Mouse (Mus musculus) right cerebral cortex, postnatal 36 days (tissue): Measurements from ENCODE around the gene Fam76a.
"Not testable (repeated sequence)": the region's sequence is repeated elsewhere in the genome, so short reads cannot be mapped to it uniquely, and the experiment has no call there.

Source experiments
- DNase-seq, 2 experiments: peaks; one replicate each; pipeline ENCODE4 v3.0.0; 2022; ENCODE audit warnings: low spot score in 2 of 2, mixed read lengths in 1 of 2

Gene Fam76a

GRCm38 (mm10) chr4:132944776-132945175, 22.4 kb upstream of the Fam76a start:
- DNase-seq: no peak

DNA sequence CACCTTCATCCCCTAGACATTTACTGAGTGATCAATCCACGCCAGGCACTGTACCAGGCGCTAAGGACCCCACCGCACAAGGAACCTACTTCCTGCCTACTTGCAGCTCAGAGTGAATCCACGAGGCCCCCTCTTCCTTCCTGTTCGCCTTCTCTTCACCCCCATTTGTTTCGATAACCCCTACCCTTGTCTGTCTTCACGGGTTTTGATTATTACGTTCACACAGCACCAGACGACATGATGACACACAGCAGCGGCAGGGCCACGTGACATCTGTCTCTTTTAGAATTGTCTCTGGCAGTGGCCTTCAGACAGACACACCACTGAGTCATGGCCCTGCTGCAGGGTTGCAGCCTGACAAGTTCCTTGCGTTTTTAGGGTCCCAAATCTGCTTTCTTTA, 21.7 kb upstream of the Fam76a start:
- DNase-seq: no peak

GRCm38 (mm10) chr4:132943088-132943487, 20.7 kb upstream of the Fam76a start:
- DNase-seq: no peak

DNA sequence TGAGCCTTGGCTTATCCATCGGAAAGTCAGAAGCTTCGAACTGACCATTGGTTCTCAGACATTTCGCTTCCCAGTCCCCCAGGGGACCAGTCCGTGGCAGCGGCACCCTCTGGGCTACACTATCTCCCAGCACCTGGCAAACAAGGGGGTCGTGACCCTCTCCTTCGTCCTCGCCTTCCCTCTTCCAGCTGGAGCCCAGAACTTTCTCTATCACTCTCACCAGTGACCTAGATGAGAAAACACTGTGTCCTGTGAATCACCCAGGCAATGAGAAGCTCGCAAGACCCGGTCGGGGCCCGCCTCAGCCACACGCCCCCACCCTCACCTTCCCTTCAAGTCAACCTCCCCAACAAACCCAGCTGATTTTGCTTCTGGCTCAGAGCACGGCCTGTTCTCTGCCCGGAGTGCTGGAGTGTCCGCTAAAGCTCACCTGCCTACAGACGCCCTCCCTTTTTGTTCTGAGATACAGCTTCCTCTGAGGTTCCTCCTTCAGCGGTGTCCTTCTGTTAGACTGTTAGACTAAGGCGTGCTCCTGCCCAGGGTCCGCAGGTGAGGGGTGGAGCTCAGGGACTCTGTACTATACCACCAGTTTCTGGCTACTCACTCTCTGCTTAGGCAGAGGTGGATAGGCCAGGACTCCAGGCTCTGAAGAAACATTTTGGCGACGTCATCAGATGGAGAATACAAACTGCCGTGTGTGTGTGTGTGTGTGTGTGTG, 18.8 kb upstream of the Fam76a start:
- DNase-seq: no peak

DNA sequence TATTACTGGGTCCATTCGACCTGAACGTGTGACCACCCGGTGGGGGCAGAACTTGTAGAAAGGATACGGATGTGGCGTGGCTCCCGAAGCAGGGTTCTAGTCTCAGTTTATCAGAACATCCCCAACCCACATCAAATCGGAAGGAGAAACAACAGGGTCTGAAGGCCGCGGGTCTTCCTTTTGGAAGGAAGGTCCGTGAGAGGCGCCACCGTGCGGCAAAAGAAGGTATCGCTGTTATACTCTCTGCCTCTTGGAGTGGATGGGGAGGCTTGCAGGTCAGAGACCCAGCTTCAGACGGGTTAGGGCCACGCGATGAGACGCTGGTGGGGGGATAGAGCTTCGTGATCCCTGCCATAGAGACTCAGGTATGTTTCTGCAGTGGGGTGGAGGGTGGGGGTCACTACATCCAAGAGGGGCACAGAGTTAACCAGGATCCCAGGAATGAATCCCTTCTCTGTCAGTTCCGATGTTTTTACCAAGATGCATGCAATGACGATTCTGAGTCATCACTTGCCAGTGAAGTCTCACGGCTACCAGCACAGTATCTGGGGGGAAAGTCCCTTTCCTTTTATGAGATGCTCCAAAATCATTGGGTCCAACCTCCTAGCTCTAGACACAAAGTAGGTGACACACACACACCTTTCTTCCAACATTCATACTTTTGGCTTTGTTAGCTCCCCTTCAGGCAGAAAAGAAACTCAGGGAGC, 17.2 kb upstream of the Fam76a start:
- no peak for DNase-seq

DNA sequence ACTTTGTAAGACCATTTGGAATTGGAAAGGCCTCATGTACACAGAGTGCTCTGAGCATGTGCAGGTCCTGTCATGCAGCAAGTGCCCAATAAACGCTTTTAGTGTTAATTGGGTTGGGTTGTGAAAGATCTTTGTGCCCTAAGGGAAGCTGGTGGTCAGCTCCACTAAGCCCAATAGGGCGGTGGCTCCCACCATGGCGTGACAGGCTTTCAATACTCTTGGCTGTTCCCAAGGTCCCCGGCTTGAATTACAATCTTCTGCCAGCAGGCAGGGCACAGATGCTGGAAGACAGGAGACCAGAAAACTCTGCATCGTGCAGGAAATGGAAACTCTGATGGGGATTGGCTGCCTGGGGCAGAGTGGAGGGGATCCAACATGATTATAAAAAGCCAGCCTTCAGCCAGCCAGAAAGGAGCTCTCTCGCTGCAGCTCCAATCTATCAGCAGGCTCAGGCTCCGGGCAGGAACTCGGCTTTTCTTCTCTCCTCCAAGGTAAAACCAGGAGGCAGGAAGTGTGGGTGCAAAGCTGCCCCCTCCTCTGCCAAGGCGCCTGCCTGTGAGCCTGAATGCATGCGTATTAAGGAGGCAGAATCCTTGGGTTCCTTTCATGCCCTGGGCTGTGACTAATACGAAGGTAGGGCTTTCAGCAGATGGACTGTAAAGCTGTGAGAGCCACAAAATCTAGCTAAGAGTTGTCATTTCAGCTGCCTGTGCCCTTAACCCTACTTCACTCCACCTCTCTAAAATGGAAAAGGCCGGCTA, 16.0 kb upstream of the Fam76a start:
- DNase-seq: peak; percentile 53 to 64

- DNase-seq: no peak
Measured at GRCm38 (mm10) chr4:132934639-132935038, 12.3 kb upstream of the Fam76a start.

DNA sequence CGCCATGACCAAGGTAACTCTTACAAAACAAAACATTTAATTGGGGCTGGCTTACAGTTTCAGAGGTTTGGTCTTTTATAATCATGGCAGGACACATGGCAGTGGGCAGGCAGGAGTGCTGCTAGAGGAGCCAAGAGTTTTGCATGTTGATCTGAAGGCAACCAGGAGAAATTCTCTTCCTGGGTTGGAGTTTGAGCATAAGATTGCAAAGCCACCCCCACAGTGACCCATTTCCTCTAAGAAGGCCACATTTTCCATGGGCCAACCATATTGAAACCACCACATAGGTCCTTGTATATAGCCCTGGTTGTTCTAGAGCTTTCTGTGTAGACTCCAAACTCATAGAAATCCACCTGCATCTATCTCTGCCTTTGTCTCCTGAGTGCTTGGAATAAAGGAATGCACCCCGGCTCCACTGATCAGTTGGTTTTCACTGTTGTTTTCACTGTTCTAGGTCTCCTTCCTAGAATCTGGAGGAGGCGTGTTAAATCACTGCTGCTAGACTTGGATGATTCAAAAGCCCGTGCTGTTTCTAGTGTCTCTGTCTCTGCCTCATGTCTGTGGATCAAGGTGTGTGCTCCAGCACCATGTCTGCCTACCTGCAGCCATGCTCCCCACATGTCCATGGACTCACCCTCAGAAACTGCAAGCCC, 10.5 kb upstream of the Fam76a start:
- DNase-seq: peak in 1 of 2 experiments; percentile 33

GRCm38 (mm10) chr4:132930784-132931183, 8.4 kb upstream of the Fam76a start:
- no peak for DNase-seq

GRCm38 (mm10) chr4:132926520-132926919, 4.2 kb upstream of the Fam76a start:
- DNase-seq: not testable (repeated sequence)

DNA sequence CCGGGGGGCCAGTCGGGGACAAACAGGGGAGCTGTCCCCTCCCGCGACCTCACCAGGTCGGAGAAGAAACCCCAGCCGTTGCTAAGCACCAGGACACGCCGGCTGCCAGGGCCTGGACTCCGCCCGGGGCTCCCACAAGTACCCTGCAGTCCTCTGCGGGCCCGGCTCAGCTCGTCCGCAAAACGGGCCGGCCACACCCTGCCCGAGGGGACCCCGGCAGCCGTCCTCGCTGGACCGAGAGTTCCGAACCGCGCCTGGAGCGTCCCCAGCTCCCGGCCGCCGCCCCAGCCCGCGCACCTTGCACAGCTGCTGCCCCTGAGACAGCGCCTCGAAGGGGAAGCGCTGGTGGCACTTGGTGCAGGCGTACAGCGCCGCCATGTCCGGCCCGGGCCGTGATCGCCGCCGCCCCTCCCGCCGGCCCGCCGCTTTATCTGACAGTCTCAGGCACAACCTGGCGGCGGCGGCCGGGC, 262 bp downstream of the Fam76a start:
- DNase-seq: no peak

- no peak for DNase-seq
Measured at GRCm38 (mm10) chr4:132921488-132921887, 870 bp downstream of the Fam76a start.

DNA sequence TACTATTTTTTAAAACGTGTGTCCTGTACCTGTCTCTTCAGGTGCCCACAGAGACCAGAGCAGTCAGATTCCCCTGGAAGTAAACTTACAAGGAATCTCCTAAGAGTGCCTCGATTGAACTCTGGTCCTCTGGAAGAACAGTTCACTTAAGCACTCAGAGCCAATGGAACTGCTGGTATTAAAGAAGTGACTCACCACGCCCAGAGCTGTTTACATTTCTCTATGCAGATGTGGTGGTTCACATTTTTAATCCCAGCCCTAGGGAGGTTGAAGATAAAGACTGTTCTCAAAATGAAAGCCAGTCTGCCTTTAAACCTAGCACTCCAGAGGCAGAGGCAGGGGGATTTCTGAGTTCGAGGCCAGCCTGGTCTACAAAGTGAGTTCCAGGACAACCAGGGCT, 2.2 kb downstream of the Fam76a start:
- DNase-seq: no peak

DNA sequence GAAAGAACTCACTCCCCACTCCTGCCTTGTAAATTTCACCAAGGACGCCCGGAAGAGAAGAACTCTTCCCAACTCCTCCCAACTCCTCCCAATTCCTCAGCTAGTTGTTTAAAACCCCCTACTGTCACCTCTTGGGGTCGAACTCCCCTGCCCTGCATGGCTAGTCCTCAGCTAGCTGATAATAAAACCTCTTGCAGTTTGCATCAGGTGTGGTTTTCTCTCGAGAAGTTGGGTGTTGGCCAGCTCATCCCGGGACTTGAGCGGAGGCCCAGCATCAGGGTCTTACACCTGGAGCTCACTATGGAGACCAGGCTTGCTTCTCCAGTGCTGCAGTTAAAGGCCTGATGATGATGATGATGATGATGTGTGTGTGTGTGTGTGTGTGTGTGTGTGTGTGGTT, 3.9 kb downstream of the Fam76a start:
- DNase-seq: not testable (repeated sequence)

GRCm38 (mm10) chr4:132912156-132912555, 10.2 kb downstream of the Fam76a start:
- no peak for DNase-seq

DNA sequence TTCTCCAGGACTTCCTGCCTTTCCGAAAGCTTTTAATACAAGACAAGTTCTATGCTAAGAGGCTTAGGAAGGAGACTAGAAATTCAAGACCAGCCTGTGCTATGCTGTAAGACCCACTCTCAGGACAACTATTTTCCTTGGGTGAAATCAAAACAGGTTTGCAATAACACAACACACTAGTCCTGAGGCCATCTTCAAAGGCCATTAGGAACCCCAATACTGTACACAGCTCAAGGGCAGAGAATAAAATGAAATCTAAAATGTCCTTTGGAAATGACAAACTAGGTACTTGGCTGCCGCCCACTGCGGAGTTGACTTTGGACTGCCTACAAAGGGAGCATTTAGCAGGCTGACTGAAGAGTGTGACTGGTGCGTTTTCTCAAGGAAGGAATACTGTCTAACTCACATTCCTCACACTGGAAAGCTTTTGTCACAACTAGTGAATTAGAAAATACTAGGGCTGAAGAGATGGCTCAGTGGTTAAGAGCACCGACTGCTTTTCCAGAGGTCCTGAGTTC, 16.5 kb downstream of the Fam76a start:
- no peak for DNase-seq

DNA sequence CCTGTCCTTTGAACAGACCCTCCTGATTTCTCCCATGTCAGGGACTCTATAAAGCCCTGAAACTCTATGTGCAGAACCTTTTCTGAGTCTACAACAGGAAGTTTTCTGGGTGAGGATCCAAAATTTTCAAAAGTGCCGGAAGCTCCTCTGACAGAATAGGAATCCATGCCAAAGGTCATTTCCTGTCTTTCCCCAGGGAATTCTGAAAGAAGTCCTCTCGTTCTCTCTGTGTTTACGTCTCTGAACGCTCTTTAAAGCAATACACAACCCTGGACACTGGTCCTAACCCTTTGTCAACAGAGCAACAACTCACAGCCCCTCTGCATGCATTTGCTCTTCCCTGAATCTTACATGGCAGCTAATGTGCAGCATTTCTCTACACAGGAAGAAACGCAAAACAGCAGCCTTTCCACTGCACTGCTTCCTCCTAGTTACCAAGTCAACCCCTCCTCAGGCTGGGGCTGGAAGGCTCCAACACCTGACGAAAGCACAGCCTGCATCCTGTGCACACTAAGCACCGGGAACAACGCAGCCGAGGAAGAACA, 17.5 kb downstream of the Fam76a start:
- no peak for DNase-seq

DNA sequence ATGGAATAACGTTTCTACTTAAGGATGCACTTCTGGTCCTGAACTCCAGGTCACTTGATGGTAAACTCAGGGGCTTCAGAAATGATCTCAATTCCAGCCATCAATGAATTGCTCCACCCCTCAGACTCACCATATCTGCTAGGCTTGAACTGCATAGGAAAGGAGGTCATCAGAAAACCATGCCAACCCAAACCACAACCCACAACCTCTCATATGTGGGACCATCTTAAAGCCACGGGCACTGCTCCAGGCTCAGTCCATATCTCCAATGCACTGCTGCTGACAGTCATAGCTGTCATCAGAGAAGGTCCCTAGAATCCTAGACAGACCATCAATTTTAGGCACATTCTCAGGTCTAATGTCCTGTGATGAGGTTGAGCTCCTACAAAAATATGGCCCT, 18.3 kb downstream of the Fam76a start:
- DNase-seq: no peak

- DNase-seq: no peak
Measured at GRCm38 (mm10) chr4:132898197-132898596, 24.2 kb downstream of the Fam76a start.

- DNase-seq: no peak
Measured at GRCm38 (mm10) chr4:132894402-132894801, 28.0 kb downstream of the Fam76a start.

- no peak for DNase-seq
Measured at GRCm38 (mm10) chr4:132884844-132885374, 37.4 kb downstream of the Fam76a start.
